Comparison of ENCODE assay signal across 10 mouse cellular contexts in the genomic region with DNA sequence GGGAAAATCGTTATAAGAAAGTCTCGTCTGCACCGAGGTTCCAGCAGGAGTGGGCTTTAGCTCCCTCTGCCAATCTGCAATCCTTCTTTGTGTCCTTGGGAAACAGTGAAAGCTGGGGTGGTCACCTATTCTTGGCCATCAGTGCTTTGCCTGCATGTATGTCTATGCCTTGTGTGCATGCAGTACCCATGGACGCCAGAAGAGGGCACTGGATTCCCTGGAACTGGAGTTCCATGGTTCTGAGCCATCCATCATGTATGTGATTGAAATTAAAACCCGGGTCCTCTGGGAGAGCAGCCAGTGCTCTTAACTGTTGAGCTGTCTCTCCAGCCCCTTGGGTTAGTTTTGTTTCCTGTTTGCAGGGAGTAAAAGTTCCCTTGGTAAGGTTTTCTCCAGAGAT.
DNase-seq lines count a peak whose midpoint lies in the region; ATAC-seq lines count a peak whose summit lies in the region.
"Had no signal": no experiment of that assay in that cellular context is flagged by ENCODE, and none has a peak within 500 bp of the region (broad histone marks: within the 10 kb centered on the region; RNA-seq: fewer than 3 reads in every experiment).

No protein-coding gene starts in this region.

- 70% methylated on average over 5 of the region's 5 CpGs for WGBS in hindbrain, embryonic 11.5 days
- WGBS in hindbrain, embryonic 14.5 days: 78% methylated on average over 5 of the region's 5 CpGs
- 71% methylated on average over 5 of the region's 5 CpGs for WGBS in embryonic facial prominence, embryonic 10.5 days

- no peaks in the 10 kb centered on the region for H3K27me3 ChIP-seq in hindbrain, embryonic 11.5 days (ENCODE audit: control insufficient read depth, insufficient read depth, low read length)
- no peaks in the 10 kb centered on the region for H3K27me3 ChIP-seq in hindbrain, embryonic 14.5 days (ENCODE audit: control insufficient read depth, insufficient read depth, low read length)
- H3K27me3 ChIP-seq in embryonic facial prominence, embryonic 10.5 days (replicated peaks; ENCODE audit: low read depth, poor library complexity, severe bottlenecking): no peaks in the 10 kb centered on the region
- H3K27me3 ChIP-seq: limb, embryonic 13.5 days had no signal

- H3K4me2 ChIP-seq in hindbrain, embryonic 11.5 days (replicated peaks; ENCODE audit: low read depth, low read length): no peak overlapping the region
- H3K4me2 ChIP-seq in hindbrain, embryonic 14.5 days (replicated peaks): no peak overlapping the region
- H3K4me2 ChIP-seq: limb, embryonic 13.5 days had no signal

- no peaks in the 10 kb centered on the region for H3K36me3 ChIP-seq in hindbrain, embryonic 11.5 days (ENCODE audit: control insufficient read depth, insufficient read depth, low read length)
- H3K36me3 ChIP-seq in hindbrain, embryonic 14.5 days (replicated peaks; ENCODE audit: control insufficient read depth, insufficient read depth): no peaks in the 10 kb centered on the region
- no peaks in the 10 kb centered on the region for H3K36me3 ChIP-seq in embryonic facial prominence, embryonic 10.5 days (replicated peaks)
- H3K36me3 ChIP-seq: limb, embryonic 13.5 days had no signal

- H3K27ac ChIP-seq in hindbrain, embryonic 11.5 days (ENCODE audit: low read depth, low read length): no peak overlapping the region
- no peak overlapping the region for H3K27ac ChIP-seq in hindbrain, embryonic 14.5 days
- no peak overlapping the region for H3K27ac ChIP-seq in embryonic facial prominence, embryonic 10.5 days (replicated peaks)
- H3K27ac ChIP-seq: limb, embryonic 13.5 days had no signal

- H3K9ac ChIP-seq in hindbrain, embryonic 11.5 days (ENCODE audit: low read depth, low read length): no peak overlapping the region
- no peak overlapping the region for H3K9ac ChIP-seq in hindbrain, embryonic 14.5 days
- H3K9ac ChIP-seq: limb, embryonic 13.5 days had no signal

- DNase-seq in hindbrain, embryonic 11.5 days (ENCODE audit: low spot score): peak; percentile 53
- no peak for DNase-seq in hindbrain, embryonic 14.5 days (ENCODE audit: low spot score)
- peak; percentile 57 for DNase-seq in right cerebral cortex, postnatal 4 days
- no peak for DNase-seq in right cerebral cortex, adult 2 months (ENCODE audit: low spot score in 2 of 2)
- DNase-seq in embryonic facial prominence, embryonic 10.5 days (ENCODE audit: low spot score): peak; percentile 45
- peak; percentile 12 to 23 for DNase-seq in thymus, postnatal 36 days
- DNase-seq in layer of hippocampus, postnatal 14 days (ENCODE audit: low spot score in 2 of 2): no peak
- DNase-seq: adrenal gland, postnatal 25 days had no signal

- H3K4me1 ChIP-seq in hindbrain, embryonic 11.5 days (replicated peaks; ENCODE audit: control insufficient read depth, insufficient read depth, low read length): no peaks in the 10 kb centered on the region
- 0 out of 2 replicates have a peak, but pooled peaks cover 3% of the 10 kb centered on the region for H3K4me1 ChIP-seq in hindbrain, embryonic 14.5 days (replicated peaks; ENCODE audit: control insufficient read depth, insufficient read depth, low read length)
- H3K4me1 ChIP-seq in embryonic facial prominence, embryonic 10.5 days: no peaks in the 10 kb centered on the region
- H3K4me1 ChIP-seq: limb, embryonic 13.5 days had no signal

- H3K4me3 ChIP-seq in hindbrain, embryonic 11.5 days (ENCODE audit: low read depth, low read length): no peak overlapping the region
- H3K4me3 ChIP-seq in hindbrain, embryonic 14.5 days (replicated peaks; ENCODE audit: low read length): no peak overlapping the region
- no peak overlapping the region for H3K4me3 ChIP-seq in embryonic facial prominence, embryonic 10.5 days
- H3K4me3 ChIP-seq: limb, embryonic 13.5 days had no signal

- H3K9me3 ChIP-seq in hindbrain, embryonic 11.5 days (ENCODE audit: control insufficient read depth, low read length): no peaks in the 10 kb centered on the region
- no peaks in the 10 kb centered on the region for H3K9me3 ChIP-seq in hindbrain, embryonic 14.5 days (ENCODE audit: control insufficient read depth, low read length)
- no peaks in the 10 kb centered on the region for H3K9me3 ChIP-seq in embryonic facial prominence, embryonic 10.5 days

- ATAC-seq in hindbrain, embryonic 11.5 days (ENCODE audit: low FRiP score): no peak
- no peak for ATAC-seq in hindbrain, embryonic 14.5 days (ENCODE audit: low FRiP score)
- no peak for ATAC-seq in inflammation-experienced regulatory T-cells, adult 6 months

Comparison
In these comparisons a context has a peak if more than half of its experiments do, and no peak if none do; other contexts are left out.
1. DNase-seq: peak in hindbrain, embryonic 11.5 days (single experiment), right cerebral cortex, postnatal 4 days (single experiment), embryonic facial prominence, embryonic 10.5 days (single experiment) and thymus, postnatal 36 days (2 of 2); none in hindbrain, embryonic 14.5 days (single experiment), right cerebral cortex, adult 2 months (0 of 2) and layer of hippocampus, postnatal 14 days (0 of 2).